Mouse (Mus musculus) erythroblast, embryonic 14.5 days (primary cell): ENCODE data around the gene Abhd14b.

ENCODE experiments used
- GATA1 ChIP-seq: IDR thresholded peaks from 2 replicates; pipeline ENCODE4 v1.6.1; 2012; ENCODE audit warnings: low read length, inconsistent platforms, mixed read lengths
- TAL1 ChIP-seq: IDR thresholded peaks from 3 replicates; pipeline ENCODE4 v1.6.1; 2012; ENCODE audit warnings: low read length, inconsistent platforms, mixed read lengths

DNA sequence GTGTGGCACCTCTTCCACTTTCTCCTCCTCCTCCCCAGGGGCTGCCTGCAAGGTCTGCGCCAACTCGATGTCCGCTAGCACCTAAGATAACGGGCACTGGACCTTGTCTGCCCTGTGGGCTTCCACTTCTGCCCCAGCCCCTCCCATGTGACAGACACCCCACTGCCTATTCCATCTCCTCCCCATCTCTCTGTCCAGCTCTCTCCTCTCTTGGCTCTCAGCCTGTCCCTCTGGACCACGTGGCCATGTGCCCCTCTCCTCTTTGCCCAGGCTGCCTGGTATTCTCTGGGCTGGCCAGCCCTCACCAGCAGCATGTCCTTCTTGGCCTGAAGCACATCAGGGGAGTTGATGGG, 26.5 kb downstream of the Abhd14b start:
- TF ChIP-seq GATA1 (no peak), TAL1 (no peak)
